Mouse (Mus musculus) skeletal muscle tissue, adult 2 months (tissue): ENCODE measurements at regions not wholly inside any gene's neighbourhood (a gene's known extent, or its start where the extent isn't known, plus 50 kb on each side); places are given as distances from the start of the nearest gene placed in this dataset.

ENCODE experiments used
- DNase-seq: peaks from one replicate; pipeline ENCODE4 v3.0.0-alpha.2; 2012; ENCODE audit warnings: low read depth, low spot score

- DNase-seq = no peak
These were observed 1301.4 kb upstream of the A1bg start for GRCm38 (mm10) chr15:62224191-62224590.

- DNase-seq = no peak
These were observed 1300.5 kb upstream of the A1bg start for GRCm38 (mm10) chr15:62223156-62223840.

- DNase-seq = no peak
These were observed 1299.9 kb upstream of the A1bg start for GRCm38 (mm10) chr15:62222731-62223130.

- DNase-seq = no peak
These were observed 1299.4 kb upstream of the A1bg start for GRCm38 (mm10) chr15:62222201-62222600.

GRCm38 (mm10) chr15:62221024-62221819 lies 1298.4 kb upstream of the A1bg start:
- no peak for DNase-seq

GRCm38 (mm10) chr15:62220620-62221019 lies 1297.8 kb upstream of the A1bg start:
- no peak for DNase-seq

GRCm38 (mm10) chr15:62219934-62220540 lies 1297.2 kb upstream of the A1bg start:
- DNase-seq = no peak

GRCm38 (mm10) chr15:62218346-62219080 lies 1295.7 kb upstream of the A1bg start:
- no peak for DNase-seq

GRCm38 (mm10) chr15:62216688-62217477 lies 1294.1 kb upstream of the A1bg start:
- DNase-seq = peak; percentile 48

GRCm38 (mm10) chr15:62215616-62216398 lies 1293.0 kb upstream of the A1bg start:
- no peak for DNase-seq

GRCm38 (mm10) chr15:62214300-62214699 lies 1291.5 kb upstream of the A1bg start:
- DNase-seq = no peak

- DNase-seq = peak; percentile 49
These were observed 1289.6 kb upstream of the A1bg start for GRCm38 (mm10) chr15:62212283-62212910.

GRCm38 (mm10) chr15:62209881-62210481 lies 1287.2 kb upstream of the A1bg start:
- DNase-seq = no peak

- DNase-seq = no peak
These were observed 1286.5 kb upstream of the A1bg start for GRCm38 (mm10) chr15:62209296-62209695.

- no peak for DNase-seq
These were observed 1283.7 kb upstream of the A1bg start for GRCm38 (mm10) chr15:62206502-62206902.

GRCm38 (mm10) chr15:62203951-62204905 lies 1281.4 kb upstream of the A1bg start:
- DNase-seq = no peak

- peak; percentile 63 for DNase-seq
These were observed 1280.1 kb upstream of the A1bg start for GRCm38 (mm10) chr15:62202781-62203375.

GRCm38 (mm10) chr15:62198721-62199120 lies 1275.9 kb upstream of the A1bg start:
- no peak for DNase-seq
